Mouse (Mus musculus) heart, adult 2 months (tissue): ENCODE data around the gene Mstn. TPM values are rescaled to one million over a fixed set of nuclear protein-coding genes. Genes with fewer than 3 reads are reported as not detected.

ENCODE experiments used
- DNase-seq, 2 experiments: peaks; one replicate each; pipeline ENCODE4 v3.0.0; 2021
- H3K27ac ChIP-seq: fragments of 200-600 bp; 2 replicates; pipeline ENCODE4 v1.8.1; 2022
- H3K27me3 ChIP-seq: fragments of 200-500 bp; 2 replicates; pipeline ENCODE4 v1.6.1; 2012; ENCODE audit warnings: mild to moderate bottlenecking, low read length, inconsistent platforms, mixed read lengths; ENCODE audit not compliant: control insufficient read depth, insufficient read depth
- H3K36me3 ChIP-seq: fragments of 200-500 bp; 2 replicates; pipeline ENCODE4 v1.6.1; 2012; ENCODE audit warnings: low read length, inconsistent platforms; ENCODE audit not compliant: control insufficient read depth, insufficient read depth
- H3K4me1 ChIP-seq: fragments of 200-500 bp; 2 replicates; pipeline ENCODE4 v1.6.1; 2011; ENCODE audit warnings: low read length; ENCODE audit not compliant: control insufficient read depth, insufficient read depth
- H3K4me3 ChIP-seq: fragments of 200-600 bp; 2 replicates; pipeline ENCODE4 v1.8.1; 2022
- H3K79me2 ChIP-seq: fragments of 200-500 bp; replicated peaks from 2 replicates; pipeline ENCODE4 v1.6.1; 2012; ENCODE audit warnings: mild to moderate bottlenecking, inconsistent platforms, low read length, moderate library complexity, mixed read lengths; ENCODE audit not compliant: control insufficient read depth, insufficient read depth
- H3K9ac ChIP-seq: fragments of 200-500 bp; 2 replicates; pipeline ENCODE4 v1.6.1; 2012; ENCODE audit warnings: low read depth, mild to moderate bottlenecking, control low read depth, inconsistent platforms, low read length, mixed read lengths
- CTCF ChIP-seq: fragments of 200-600 bp; IDR thresholded peaks from 2 replicates; pipeline ENCODE4 v1.8.1; 2022; ENCODE audit warnings: antibody characterized with exemption, mild to moderate bottlenecking, moderate library complexity
- EP300 ChIP-seq: fragments of 200-500 bp; IDR thresholded peaks from 2 replicates; pipeline ENCODE4 v1.6.1; 2011; ENCODE audit warnings: low read depth, low read length, control low read depth; ENCODE audit not compliant: insufficient read depth
- POLR2A ChIP-seq: fragments of 200-500 bp; IDR thresholded peaks from 2 replicates; pipeline ENCODE4 v1.6.1; 2011; ENCODE audit warnings: mild to moderate bottlenecking, low read depth, low read length, control low read depth; ENCODE audit not compliant: insufficient read depth
- WGBS: fragments of 180-500 bp; shearing (Covaris S2); methylation state at CpG from one replicate; pipeline ENCODE4 v1.1.7; 2018; 5-methylcytosine and 5-hydroxymethylcytosine counted together
- intact Hi-C: fragments of 180-260 bp; cut with DNase I; formaldehyde crosslinking; loops from one replicate; pipeline ENCODE4 v1.15.1; 2025
- polyA plus RNA-seq: library from polyadenylated mRNA; depleted of rRNA; stranded (reverse); fragments of >200 nt; gene quantifications from 2 replicates; pipeline ENCODE4 v1.2.3, GENCODE M21; 2012; rRNA removed
- total RNA-seq, 2 experiments: library from RNA; stranded (reverse); gene quantifications; 2 replicates each; pipeline ENCODE4 v1.2.3; 2021

Gene Mstn
- total and polyA plus RNA-seq, 3 experiments = 0.21 to 0.43 (median 0.37) TPM

DNA sequence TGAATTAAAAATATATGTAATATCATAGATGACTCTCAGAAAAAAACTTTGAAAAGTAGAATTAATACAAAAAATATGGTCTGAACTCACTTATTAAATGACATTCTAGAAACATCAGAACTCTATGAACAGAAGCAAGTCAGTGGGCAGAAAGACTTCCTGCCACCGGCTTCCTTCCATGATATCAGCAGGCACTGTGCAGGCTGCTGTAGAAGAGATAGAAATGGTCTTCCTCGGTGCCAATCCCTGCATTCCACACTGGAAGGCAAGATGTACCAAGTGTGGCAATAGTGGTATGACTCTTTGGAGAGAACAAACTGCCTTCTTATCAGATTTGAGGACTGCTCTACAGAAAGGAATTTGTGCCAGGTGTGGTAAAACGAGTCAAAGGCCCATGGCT lies 19.2 kb downstream of the Mstn start:
- Histone ChIP-seq H3K27ac (no peak overlapping the region), H3K4me1 (no peaks in the 10 kb centered on the region), H3K27me3 (no peaks in the 10 kb centered on the region), H3K9ac (no peak overlapping the region), H3K36me3 (no peaks in the 10 kb centered on the region), H3K79me2 (no peaks in the 10 kb centered on the region), H3K4me3 (no peak overlapping the region)
- DNase-seq = no peak
- 62% methylated on average over 3 of the region's 3 CpGs for WGBS
- TF ChIP-seq CTCF (no peak), POLR2A (no peak), EP300 (no peak)
- intact Hi-C loops = no loop called here

DNA sequence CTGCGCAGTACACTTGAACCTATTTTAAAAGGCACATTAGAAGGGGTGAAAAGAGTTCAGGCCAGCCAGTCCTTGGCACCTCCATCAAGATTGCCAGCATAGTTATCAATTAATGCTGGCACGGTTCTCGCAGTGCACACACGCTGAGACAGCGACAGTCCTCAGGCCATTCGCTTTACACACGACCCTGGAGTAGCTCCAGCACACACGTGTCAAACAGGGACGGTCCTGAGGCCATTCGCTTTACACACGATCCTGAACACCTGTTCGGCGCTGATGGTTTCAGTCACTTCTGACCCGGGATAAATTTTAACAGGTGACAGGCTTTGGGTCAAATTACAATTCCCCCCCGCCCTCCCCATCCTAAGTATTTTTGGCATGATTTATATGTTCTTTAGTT lies 23.8 kb downstream of the Mstn start:
- Histone ChIP-seq H3K79me2 (no peaks in the 10 kb centered on the region), H3K4me1 (no peaks in the 10 kb centered on the region), H3K36me3 (no peaks in the 10 kb centered on the region), H3K4me3 (no peak overlapping the region), H3K27ac (no peak overlapping the region), H3K9ac (no peak overlapping the region), H3K27me3 (no peaks in the 10 kb centered on the region)
- intact Hi-C loops = no loop called here
- DNase-seq = no peak
- 74% methylated on average over 15 of the region's 15 CpGs for WGBS
- TF ChIP-seq EP300 (no peak), POLR2A (no peak), CTCF (no peak)

DNA sequence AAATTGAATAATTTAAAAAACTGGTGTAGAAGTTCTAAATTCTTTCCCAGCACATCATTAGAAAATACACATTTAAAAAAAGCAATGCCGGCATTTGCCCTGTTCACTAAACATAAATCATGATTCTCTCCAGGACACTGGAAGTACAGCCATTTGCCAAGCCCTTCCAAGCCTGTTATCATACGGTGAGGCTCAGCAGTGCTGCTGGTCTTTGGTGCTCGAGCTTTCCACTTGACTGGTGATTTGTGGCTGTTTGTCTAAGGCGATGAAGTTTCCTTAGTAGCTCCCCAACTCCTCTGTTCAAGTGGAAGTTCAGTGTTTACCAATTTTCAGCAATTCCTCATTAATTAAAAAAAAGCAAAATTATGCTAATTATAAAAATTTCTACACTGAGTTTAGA lies 24.6 kb downstream of the Mstn start:
- no peaks in the 10 kb centered on the region for H3K79me2 ChIP-seq
- TF ChIP-seq EP300 = no peak
- no peak for TF ChIP-seq CTCF
- no peak for TF ChIP-seq POLR2A
- no peaks in the 10 kb centered on the region for H3K4me1 ChIP-seq
- H3K27ac ChIP-seq = no peak overlapping the region
- no peak for DNase-seq
- H3K9ac ChIP-seq = no peak overlapping the region
- intact Hi-C loops = no loop called here
- no peaks in the 10 kb centered on the region for H3K27me3 ChIP-seq
- no peak overlapping the region for H3K4me3 ChIP-seq
- WGBS = 38% methylated on average over 4 of the region's 4 CpGs
- no peaks in the 10 kb centered on the region for H3K36me3 ChIP-seq

DNA sequence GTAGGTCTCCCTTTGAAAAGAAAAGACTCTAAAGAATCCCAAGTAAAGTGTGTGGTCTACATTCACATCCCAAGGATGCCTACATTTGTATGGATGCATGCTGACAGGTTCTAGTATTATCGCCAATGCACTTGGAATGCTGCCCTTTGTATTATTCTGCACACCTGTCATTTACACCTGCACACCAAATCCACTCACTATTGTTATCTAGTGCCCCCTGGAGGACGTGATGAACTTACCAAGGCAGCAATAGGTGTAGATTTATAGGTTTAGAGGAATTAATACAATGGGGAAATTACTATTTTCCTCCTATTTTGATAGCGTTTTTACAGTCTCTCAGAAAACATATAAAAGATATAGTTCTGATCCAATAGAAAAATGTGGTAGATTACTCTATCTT lies 31.7 kb downstream of the Mstn start:
- Histone ChIP-seq H3K4me1 (no peaks in the 10 kb centered on the region), H3K27ac (no peak overlapping the region), H3K27me3 (no peaks in the 10 kb centered on the region), H3K79me2 (no peaks in the 10 kb centered on the region), H3K4me3 (no peak overlapping the region), H3K9ac (no peak overlapping the region), H3K36me3 (no peaks in the 10 kb centered on the region)
- intact Hi-C loops = no loop called here
- TF ChIP-seq CTCF (peak; percentile 45), EP300 (no peak)
- DNase-seq = no peak
- WGBS = 44% methylated on average over 3 of the region's 3 CpGs

DNA sequence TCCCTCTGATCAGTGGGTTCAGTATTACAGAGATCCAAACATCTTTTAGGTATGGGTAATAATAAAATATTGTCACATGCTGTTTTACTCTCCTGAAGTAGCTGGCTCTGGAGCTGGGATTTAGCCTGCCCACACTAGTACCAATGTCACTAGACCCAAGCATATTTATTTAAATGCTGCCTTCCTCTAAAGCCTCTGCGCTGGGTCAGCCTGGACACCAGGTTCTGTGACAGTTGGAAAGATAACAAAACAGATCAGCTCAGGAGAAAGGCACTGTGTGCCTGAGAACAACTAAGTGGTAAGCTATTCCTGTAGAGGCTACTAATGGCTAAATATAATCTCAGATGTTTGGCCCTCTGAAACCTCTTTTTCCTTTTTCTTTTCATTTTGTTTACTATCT lies 49.1 kb downstream of the Mstn start:
- peak in 1 of 2 experiments; percentile 8 for DNase-seq
- TF ChIP-seq POLR2A (no peak), EP300 (0 out of 2 replicates have a peak, but pooled peaks have one; percentile 9)

More for the DNA sequence above, 49.1 kb downstream of the Mstn start:
- intact Hi-C loops = loop anchor here (5.0 kb wide), 1 partner anchor 157 kb away; no protein-coding TSS in a partner anchor
- Histone ChIP-seq H3K36me3 (peaks cover 2% of the 10 kb centered on the region; the same call in 1 of the 2 replicates), H3K27me3 (no peaks in the 10 kb centered on the region), H3K27ac (no peak overlapping the region; the same call in 1 of the 2 replicates), H3K9ac (no peak overlapping the region), H3K4me1 (no peaks in the 10 kb centered on the region), H3K4me3 (no peak overlapping the region), H3K79me2 (no peaks in the 10 kb centered on the region)
- WGBS = 37% methylated on average over 1 of the region's 1 CpGs

Other genes with a start within 250 kb of the Mstn start
- gene Inpp1, start 244.0 kb upstream of the Mstn start, total RNA-seq = 10 to 100 TPM; 18.3 to 20.6 TPM
- 8.9 and 12.6 TPM in 2 replicates for gene Inpp1, start 244.0 kb upstream of the Mstn start, polyA plus RNA-seq
- 10 to 100 TPM; 70.5 to 86.8 TPM for gene Hibch, start 216.7 kb upstream of the Mstn start, total RNA-seq
- 52.8 and 76.2 TPM in 2 replicates for gene Hibch, start 216.7 kb upstream of the Mstn start, polyA plus RNA-seq
- gene 1700019D03Rik, start 41.5 kb upstream of the Mstn start, total RNA-seq = 1 to 10 TPM; 1.2 to 1.6 TPM
- 1.4 and 2.0 TPM in 2 replicates for gene 1700019D03Rik, start 41.5 kb upstream of the Mstn start, polyA plus RNA-seq
- not detected for gene 1700019A02Rik, start 126.0 kb downstream of the Mstn start, total RNA-seq
- not detected in 2 replicates for gene 1700019A02Rik, start 126.0 kb downstream of the Mstn start, polyA plus RNA-seq
- 10 to 100 TPM; 10.9 to 13.8 TPM for gene Pms1, start 235.4 kb downstream of the Mstn start, total RNA-seq
- 1.2 and 2.0 TPM in 2 replicates for gene Pms1, start 235.4 kb downstream of the Mstn start, polyA plus RNA-seq
- 10 to 100 TPM; 13.2 to 14.3 TPM for gene Ormdl1, start 235.5 kb downstream of the Mstn start, total RNA-seq
- 6.3 and 14.3 TPM in 2 replicates for gene Ormdl1, start 235.5 kb downstream of the Mstn start, polyA plus RNA-seq
- not detected for gene Gm28778, start 235.5 kb downstream of the Mstn start, total RNA-seq
- 7.9 and 10.1 TPM in 2 replicates for gene Gm28778, start 235.5 kb downstream of the Mstn start, polyA plus RNA-seq